In the genomic region with DNA sequence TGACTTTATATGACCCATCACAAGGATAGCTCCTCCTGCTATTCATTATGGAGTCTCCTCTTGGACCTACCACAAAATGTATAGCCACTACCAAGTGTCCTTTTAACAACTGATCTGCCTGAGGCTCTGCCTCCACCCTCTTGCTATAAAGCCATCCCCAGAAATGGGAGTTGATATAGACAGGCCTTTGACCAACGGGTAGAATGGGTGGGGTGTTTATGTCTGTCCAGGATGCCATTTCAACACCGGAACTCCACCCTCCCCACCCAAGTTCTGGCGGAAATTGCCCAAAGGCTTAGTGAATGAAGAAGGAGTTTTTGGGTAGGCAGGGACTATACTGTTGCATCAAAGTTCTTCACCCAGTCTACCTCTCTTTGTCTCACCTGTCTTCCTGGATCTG, we compare ENCODE assay signal across 16 mouse cellular contexts. TPM values are rescaled to one million over a fixed set of nuclear protein-coding genes. Genes with fewer than 3 reads are reported as not detected.
DNase-seq lines count a peak whose midpoint lies in the region; ATAC-seq and TF ChIP-seq lines count a peak whose summit lies in the region.
"Had no signal": no experiment of that assay in that cellular context is flagged by ENCODE, and none has a peak within 500 bp of the region (broad histone marks: within the 10 kb centered on the region; RNA-seq: fewer than 3 reads in every experiment).

No protein-coding gene starts in this region.

- TF ChIP-seq EP300 in stomach, postnatal 0 days (optimal IDR thresholded peaks at IDR 0.05) = no peak

- WGBS in stomach, embryonic 15.5 days = 70% methylated on average over 3 of the region's 3 CpGs
- WGBS in stomach, postnatal 0 days = 68% methylated on average over 3 of the region's 3 CpGs
- 21% methylated on average over 3 of the region's 3 CpGs for WGBS in liver, embryonic 12.5 days (ENCODE audit: insufficient replicate concordance)

- no peaks in the 10 kb centered on the region for H3K9me3 ChIP-seq in stomach, embryonic 15.5 days
- H3K9me3 ChIP-seq in stomach, postnatal 0 days (ENCODE audit: control insufficient read depth, low read length) = no peaks in the 10 kb centered on the region
- H3K9me3 ChIP-seq in liver, embryonic 12.5 days (replicated peaks) = no peaks in the 10 kb centered on the region
- H3K9me3 ChIP-seq: hindbrain, embryonic 10.5 days; neural tube, embryonic 12.5 days had no signal

- no peak overlapping the region for H3K4me3 ChIP-seq in stomach, embryonic 15.5 days (replicated peaks)
- H3K4me3 ChIP-seq in stomach, postnatal 0 days (ENCODE audit: low read depth, low read length) = no peak overlapping the region
- H3K4me3 ChIP-seq in liver, embryonic 12.5 days = peak overlapping the region; percentile 77
- H3K4me3 ChIP-seq: neural tube, embryonic 12.5 days had no signal

- H3K27ac ChIP-seq in stomach, embryonic 15.5 days = no peak overlapping the region
- no peak overlapping the region for H3K27ac ChIP-seq in stomach, postnatal 0 days (replicated peaks)
- H3K27ac ChIP-seq in liver, embryonic 12.5 days = peak overlapping the region; percentile 98
- H3K27ac ChIP-seq: hindbrain, embryonic 10.5 days; neural tube, embryonic 12.5 days had no signal

- no peak for TF ChIP-seq CTCF in stomach, postnatal 0 days (IDR thresholded peaks at IDR 0.05; ENCODE audit: low read depth)

- no peaks in the 10 kb centered on the region for H3K27me3 ChIP-seq in stomach, embryonic 15.5 days (replicated peaks)
- no peaks in the 10 kb centered on the region for H3K27me3 ChIP-seq in stomach, postnatal 0 days (ENCODE audit: control insufficient read depth, insufficient read depth, low read length)
- no peaks in the 10 kb centered on the region for H3K27me3 ChIP-seq in liver, embryonic 12.5 days (replicated peaks)

- peaks cover 16% of the 10 kb centered on the region for H3K36me3 ChIP-seq in stomach, embryonic 15.5 days
- H3K36me3 ChIP-seq in stomach, postnatal 0 days (ENCODE audit: control insufficient read depth, insufficient read depth, low read length) = peaks cover under 1% of the 10 kb centered on the region; the same call in 1 of the 2 replicates
- H3K36me3 ChIP-seq in liver, embryonic 12.5 days = peaks cover 57% of the 10 kb centered on the region

- H3K9ac ChIP-seq in stomach, embryonic 15.5 days = no peak overlapping the region
- no peak overlapping the region for H3K9ac ChIP-seq in stomach, postnatal 0 days (ENCODE audit: low read length)
- H3K9ac ChIP-seq in liver, embryonic 12.5 days = peak overlapping the region; percentile 97
- H3K9ac ChIP-seq: neural tube, embryonic 12.5 days had no signal

- ATAC-seq in stomach, embryonic 15.5 days (ENCODE audit: insufficient read depth, low FRiP score, low read depth) = peak; percentile 30; the same call in 1 of the 2 replicates
- ATAC-seq in stomach, postnatal 0 days (ENCODE audit: low FRiP score, low TSS enrichment) = no peak
- ATAC-seq in liver, embryonic 12.5 days = peak; percentile 58
- ATAC-seq: CD4-positive, CD25-positive, alpha-beta regulatory T cell, adult 4 months; intestine, postnatal 0 days had no signal

- peaks cover 11% of the 10 kb centered on the region for H3K4me1 ChIP-seq in stomach, embryonic 15.5 days
- H3K4me1 ChIP-seq in stomach, postnatal 0 days (replicated peaks; ENCODE audit: control insufficient read depth, insufficient read depth) = peaks cover 4% of the 10 kb centered on the region; the same call in 1 of the 2 replicates
- peaks cover 66% of the 10 kb centered on the region for H3K4me1 ChIP-seq in liver, embryonic 12.5 days

- DNase-seq in stomach, postnatal 0 days (ENCODE audit: low spot score) = no peak
- peak; percentile 69 for DNase-seq in lung, postnatal 36 days
- DNase-seq in thymus, postnatal 14 days = no peak
- DNase-seq in urinary bladder, postnatal 10 days (ENCODE audit: low spot score) = no peak
- DNase-seq in cerebellum, postnatal 4 days (ENCODE audit: low spot score in 2 of 2) = no peak
- DNase-seq: adrenal gland, adult 2 months; midbrain, embryonic 14.5 days; retina, postnatal 1 day; thymus, postnatal 25 days had no signal

- H3K4me2 ChIP-seq in stomach, embryonic 15.5 days = no peak overlapping the region
- no peak overlapping the region for H3K4me2 ChIP-seq in stomach, postnatal 0 days (replicated peaks; ENCODE audit: low read depth)
- peak overlapping the region; percentile 81 for H3K4me2 ChIP-seq in liver, embryonic 12.5 days
- H3K4me2 ChIP-seq: neural tube, embryonic 12.5 days had no signal

RNA-seq across cellular contexts. Expression of a gene that starts 5.5 kb away (rescaled TPM):
- polyA plus RNA-seq in stomach, embryonic 15.5 days (2015; fragmentation: Nextera tagmentation; extraction: Ambion mirVana) = 7.8 and 15.9 TPM in 2 replicates
- polyA plus RNA-seq in stomach, postnatal 0 days (2015; fragmentation: Nextera tagmentation; extraction: Ambion mirVana) = 0.50 and 0.70 TPM in 2 replicates
- polyA plus RNA-seq in liver, embryonic 12.5 days (2016; fragmentation: Nextera tagmentation; extraction: Ambion mirVana) = 168 TPM in 2 replicates
- polyA plus RNA-seq: frontal cortex, adult 2 months had no signal

RNA-seq across cellular contexts. Expression of a gene that starts 12.4 kb away (rescaled TPM):
- 664 and 681 TPM in 2 replicates for polyA plus RNA-seq in stomach, embryonic 15.5 days (2015; fragmentation: Nextera tagmentation; extraction: Ambion mirVana)
- 236 and 251 TPM in 2 replicates for polyA plus RNA-seq in stomach, postnatal 0 days (2015; fragmentation: Nextera tagmentation; extraction: Ambion mirVana)
- polyA plus RNA-seq in liver, embryonic 12.5 days (2016; fragmentation: Nextera tagmentation; extraction: Ambion mirVana) = 584 and 591 TPM in 2 replicates

RNA-seq across cellular contexts. Expression of a gene that starts 13.0 kb away (rescaled TPM):
- polyA plus RNA-seq in stomach, embryonic 15.5 days (2015; fragmentation: Nextera tagmentation; extraction: Ambion mirVana) = 91.8 and 97.2 TPM in 2 replicates
- 23.0 and 26.8 TPM in 2 replicates for polyA plus RNA-seq in stomach, postnatal 0 days (2015; fragmentation: Nextera tagmentation; extraction: Ambion mirVana)
- polyA plus RNA-seq in liver, embryonic 12.5 days (2016; fragmentation: Nextera tagmentation; extraction: Ambion mirVana) = 84.2 and 84.5 TPM in 2 replicates

RNA-seq across cellular contexts. Expression of a gene that starts 19.9 kb away (rescaled TPM):
- 248 and 260 TPM in 2 replicates for polyA plus RNA-seq in stomach, embryonic 15.5 days (2015; fragmentation: Nextera tagmentation; extraction: Ambion mirVana)
- 159 and 168 TPM in 2 replicates for polyA plus RNA-seq in stomach, postnatal 0 days (2015; fragmentation: Nextera tagmentation; extraction: Ambion mirVana)
- polyA plus RNA-seq in liver, embryonic 12.5 days (2016; fragmentation: Nextera tagmentation; extraction: Ambion mirVana) = 246 and 250 TPM in 2 replicates

RNA-seq across cellular contexts. Expression of a gene that starts 57.8 kb away (rescaled TPM):
- 0.46 and 0.53 TPM in 2 replicates for polyA plus RNA-seq in stomach, embryonic 15.5 days (2015; fragmentation: Nextera tagmentation; extraction: Ambion mirVana)
- polyA plus RNA-seq in stomach, postnatal 0 days (2015; fragmentation: Nextera tagmentation; extraction: Ambion mirVana) = 0.30 and 0.46 TPM in 2 replicates
- polyA plus RNA-seq in liver, embryonic 12.5 days (2016; fragmentation: Nextera tagmentation; extraction: Ambion mirVana) = 0.75 and 0.78 TPM in 2 replicates
- polyA plus RNA-seq: CD4-positive, CD25-positive, alpha-beta regulatory T cell, adult 4 months; intestine, postnatal 0 days had no signal
